Mouse (Mus musculus) layer of hippocampus, adult 9-10 months (tissue): ENCODE results near the gene Olfr1047.
"Not testable (repeated sequence)": the region's sequence is repeated elsewhere in the genome, so short reads cannot be mapped to it uniquely, and the experiment has no call there.

Source experiments
- DNase-seq: peaks from one replicate; pipeline ENCODE4 v3.0.0; 2022; ENCODE audit warnings: low spot score

Gene Olfr1047

DNA sequence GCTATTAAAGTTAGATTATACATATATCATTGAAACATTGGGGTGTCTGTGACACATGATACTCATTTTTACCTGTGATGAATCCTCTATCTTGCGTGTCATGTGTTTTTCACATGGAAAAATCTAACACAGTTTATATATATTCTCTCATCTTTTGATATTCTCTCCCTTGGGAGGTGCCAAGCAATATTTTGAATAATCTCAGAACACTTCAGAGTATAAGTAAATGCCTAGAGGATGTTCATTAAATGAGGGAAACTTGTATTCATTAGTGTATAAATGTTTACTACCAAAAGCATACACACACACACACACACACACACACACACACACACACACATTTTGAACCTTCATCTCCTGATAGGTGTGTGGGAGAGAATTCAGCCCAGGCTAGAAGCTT, at the start of gene Olfr1047:
Olfr1047 (minus strand) TSS at position 101 of the 400 bp plus-strand sequence.
- DNase-seq = no peak

GRCm38 (mm10) chr2:86278988-86279387, 47.8 kb upstream of the Olfr1047 start, which contains the start of gene Olfr1051:
Gene Olfr1051, minus strand, starts transcription at chr2:86279088.
- not testable (repeated sequence) for DNase-seq

DNA sequence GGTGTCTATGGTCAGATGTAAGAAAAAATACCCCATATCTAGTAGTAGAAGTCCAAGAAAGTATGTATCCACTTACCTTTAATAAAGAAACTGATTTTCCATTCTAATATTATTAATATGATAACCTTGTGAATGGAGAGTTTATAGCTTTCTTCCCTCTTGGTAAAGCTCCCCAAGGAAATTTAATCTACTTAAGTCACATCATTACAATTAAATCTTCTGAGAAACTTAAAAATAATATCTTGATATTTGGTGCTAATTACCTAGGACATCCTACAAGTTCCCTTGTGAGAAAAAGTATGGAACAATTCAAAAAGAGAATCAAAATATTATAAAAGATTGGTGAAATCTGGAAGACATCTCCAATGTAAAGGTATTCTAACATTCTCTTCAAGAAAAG, 27.0 kb upstream of the Olfr1047 start, which contains the start of gene Olfr1049:
Olfr1049 (minus strand) TSS at position 101 of the 400 bp plus-strand sequence.
- DNase-seq = not testable (repeated sequence)

GRCm38 (mm10) chr2:86240189-86240588, 9.0 kb upstream of the Olfr1047 start, which contains the start of gene Olfr1048:
Gene Olfr1048, minus strand, starts transcription at chr2:86240289.
- DNase-seq = no peak

DNA sequence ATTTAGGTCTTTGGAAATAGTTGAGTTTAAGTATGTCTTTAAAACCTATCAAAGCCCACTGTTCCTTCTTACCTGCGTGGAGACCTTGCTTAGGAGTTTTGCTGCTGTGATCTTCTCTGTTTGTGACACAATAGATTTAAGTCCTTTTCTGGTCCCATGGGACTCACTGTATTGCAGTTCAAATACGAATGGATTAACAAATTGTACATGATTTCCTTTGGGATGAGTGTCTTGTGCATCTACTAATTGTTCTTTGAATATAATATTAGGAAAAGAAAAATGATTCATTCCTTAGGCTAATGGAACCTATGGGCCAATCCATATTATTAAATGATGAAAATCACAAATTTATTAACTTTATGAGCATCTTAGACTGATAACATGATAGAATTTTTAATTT, 12.0 kb downstream of the Olfr1047 start, which contains the start of gene Olfr1046:
Olfr1046 (minus strand) TSS at position 101 of the 400 bp plus-strand sequence.
- no peak for DNase-seq

- DNase-seq = no peak
Observed at GRCm38 (mm10) chr2:86202909-86203308, 28.3 kb downstream of the Olfr1047 start, which contains the start of gene Olfr1045. Gene Olfr1045, minus strand, starts transcription at chr2:86203009.

GRCm38 (mm10) chr2:86195863-86196262, 35.3 kb downstream of the Olfr1047 start:
- DNase-seq = no peak

GRCm38 (mm10) chr2:86185583-86185982, 45.6 kb downstream of the Olfr1047 start, which contains the start of gene Olfr52:
Gene Olfr52, minus strand, starts transcription at chr2:86185683.
- no peak for DNase-seq

- DNase-seq = no peak
Observed at GRCm38 (mm10) chr2:86179950-86180349, 51.3 kb downstream of the Olfr1047 start.

- no peak for DNase-seq
Observed at GRCm38 (mm10) chr2:86177720-86178119, 53.5 kb downstream of the Olfr1047 start, which contains the start of gene Olfr1044. Gene Olfr1044, minus strand, starts transcription at chr2:86177820.
